Mouse (Mus musculus): ENCODE measurements around the gene Nadk.

The Nadk gene

GRCm38 (mm10) chr4:155589356-155589755 is 27.2 kb downstream of the Nadk start:
- POLR2A ChIA-PET: interaction anchor here in 2 of 4 experiments (0.6 to 3.4 kb wide), 12 partner anchors 9 to 213 kb away, joined by 3 to 20 read pairs (median 3); partner anchors contain the start of gene Slc35e2 (in 1 of the 2)

GRCm38 (mm10) chr4:155591012-155591719 is 29.0 kb downstream of the Nadk start:
- ChIA-PET CTCF (interaction anchor here in 3 of 4 experiments (0.6 to 1.2 kb wide), 3 partner anchors 11 to 123 kb away, joined by 3 to 5 read pairs (median 3); no protein-coding TSS in a partner anchor), POLR2A (interaction anchor here in 2 of 4 experiments (0.9 to 3.4 kb wide), 6 partner anchors 8 to 100 kb away, joined by 3 to 20 read pairs (median 3); partner anchors contain the start of genes Gnb1 (in 1 of the 2) and Slc35e2 (in 1 of the 2))

More at GRCm38 (mm10) chr4:155589356-155589755, 27.2 kb downstream of the Nadk start:
- CTCF ChIA-PET: interaction anchor here in 3 of 4 experiments (1.0 to 1.2 kb wide), 3 partner anchors 9 kb away, joined by 3 to 4 read pairs (median 3); no protein-coding TSS in a partner anchor

- CTCF ChIA-PET: interaction anchor here in 1 of 4 experiments (1.5 kb wide), 1 partner anchor 112 kb away, joined by 4 read pairs; no protein-coding TSS in a partner anchor
- POLR2A ChIA-PET: interaction anchor here in 2 of 4 experiments (1.0 kb wide), 3 partner anchors 10 to 61 kb away, joined by 3 read pairs; no protein-coding TSS in a partner anchor
These were observed 31.6 kb downstream of the Nadk start for GRCm38 (mm10) chr4:155593780-155594179.

- CTCF ChIA-PET: interaction anchor here in 2 of 4 experiments (0.6 to 1.6 kb wide), 3 partner anchors 16 to 115 kb away, joined by 3 to 5 read pairs (median 4); no protein-coding TSS in a partner anchor
- POLR2A ChIA-PET: interaction anchor here in 2 of 4 experiments (0.6 to 1.6 kb wide), 6 partner anchors 8 to 188 kb away, joined by 3 to 5 read pairs (median 3); no protein-coding TSS in a partner anchor
These were observed 33.6 kb downstream of the Nadk start for GRCm38 (mm10) chr4:155595777-155596176.

- POLR2A ChIA-PET: interaction anchor here in 2 of 4 experiments (0.6 to 1.6 kb wide), 9 partner anchors 9 to 567 kb away, joined by 3 to 5 read pairs (median 3); no protein-coding TSS in a partner anchor
- CTCF ChIA-PET: interaction anchor here in 2 of 4 experiments (1.4 to 1.6 kb wide), 2 partner anchors 16 to 17 kb away, joined by 4 to 5 read pairs; no protein-coding TSS in a partner anchor
These were observed 34.4 kb downstream of the Nadk start for GRCm38 (mm10) chr4:155596606-155597005.

GRCm38 (mm10) chr4:155598536-155598935 is 36.4 kb downstream of the Nadk start:
- POLR2A ChIA-PET: interaction anchor here in 3 of 4 experiments (0.7 to 2.5 kb wide), 21 partner anchors 8 to 177 kb away, joined by 3 to 20 read pairs (median 4); partner anchors contain the start of genes Cdk11b (in 1 of the 3), Mib2 (in 1 of the 3) and Vwa1 (in 1 of the 3)
- CTCF ChIA-PET: interaction anchor here in 2 of 4 experiments (0.5 to 0.8 kb wide), 4 partner anchors 8 to 215 kb away, joined by 3 to 4 read pairs (median 3); no protein-coding TSS in a partner anchor

GRCm38 (mm10) chr4:155599901-155600825 is 38.0 kb downstream of the Nadk start:
- POLR2A ChIA-PET: interaction anchor here in 3 of 4 experiments (0.6 to 2.5 kb wide), 22 partner anchors 9 to 224 kb away, joined by 3 to 20 read pairs (median 4); partner anchors contain the start of genes Cdk11b (in 1 of the 3), Mib2 (in 1 of the 3), Ssu72 (in 1 of the 3) and Tmem52 (in 1 of the 3)
- CTCF ChIA-PET: no interaction called here

GRCm38 (mm10) chr4:155601091-155601996 is 39.2 kb downstream of the Nadk start, which contains the start of gene Slc35e2:
TSS of gene Slc35e2 (plus strand) at chr4:155601416.
- ChIA-PET POLR2A (interaction anchor here (0.5 to 1.8 kb wide), 53 partner anchors 8 to 665 kb away, joined by 3 to 10 read pairs (median 4); partner anchors contain the start of genes Mib2 (in 2 of the 4), Cdk11b (in 1 of the 4), Gm10563 (in 1 of the 4) and Ssu72 (in 1 of the 4)), CTCF (interaction anchor here in 3 of 4 experiments (0.6 to 1.3 kb wide), 3 partner anchors 120 to 583 kb away, joined by 3 to 5 read pairs (median 3); no protein-coding TSS in a partner anchor)

- POLR2A ChIA-PET: interaction anchor here (0.5 to 1.8 kb wide), 38 partner anchors 10 to 666 kb away, joined by 3 to 10 read pairs (median 4); partner anchors contain the start of genes Mib2 (in 2 of the 4), Cdk11b (in 1 of the 4) and Gm10563 (in 1 of the 4)
- CTCF ChIA-PET: interaction anchor here in 3 of 4 experiments (0.6 to 1.3 kb wide), 3 partner anchors 120 to 582 kb away, joined by 3 to 5 read pairs (median 3); no protein-coding TSS in a partner anchor
These were observed 39.8 kb downstream of the Nadk start for GRCm38 (mm10) chr4:155601997-155602456.

- ChIA-PET POLR2A (no interaction called here), CTCF (no interaction called here)
These were observed 40.6 kb downstream of the Nadk start for GRCm38 (mm10) chr4:155602753-155603152.

- CTCF ChIA-PET: no interaction called here
- POLR2A ChIA-PET: interaction anchor here in 3 of 4 experiments (0.6 to 2.2 kb wide), 15 partner anchors 9 to 152 kb away, joined by 3 to 9 read pairs (median 3); partner anchors contain the start of genes Cdk11b (in 1 of the 3) and Mmp23 (in 1 of the 3)
These were observed 41.6 kb downstream of the Nadk start for GRCm38 (mm10) chr4:155603801-155604200.

- CTCF ChIA-PET: no interaction called here
- POLR2A ChIA-PET: interaction anchor here in 1 of 4 experiments (0.6 to 2.2 kb wide), 11 partner anchors 12 to 115 kb away, joined by 3 to 9 read pairs (median 3); partner anchors contain the start of genes Mib2 and Mmp23
These were observed 43.0 kb downstream of the Nadk start for GRCm38 (mm10) chr4:155605132-155605531.

- CTCF ChIA-PET: interaction anchor here in 3 of 4 experiments (0.6 to 0.7 kb wide), 3 partner anchors 8 to 29 kb away, joined by 3 to 5 read pairs (median 4); no protein-coding TSS in a partner anchor
- POLR2A ChIA-PET: interaction anchor here in 2 of 4 experiments (0.6 to 1.7 kb wide), 6 partner anchors 8 to 102 kb away, joined by 3 to 4 read pairs (median 3); partner anchors contain the start of gene Cdk11b (in 1 of the 2)
These were observed 44.6 kb downstream of the Nadk start for GRCm38 (mm10) chr4:155606825-155607224.

GRCm38 (mm10) chr4:155611860-155612259 is 49.7 kb downstream of the Nadk start:
- CTCF ChIA-PET: interaction anchor here in 1 of 4 experiments (0.7 kb wide), 1 partner anchor 130 kb away, joined by 3 read pairs; no protein-coding TSS in a partner anchor
- POLR2A ChIA-PET: interaction anchor here in 2 of 4 experiments (0.8 to 1.9 kb wide), 5 partner anchors 10 to 57 kb away, joined by 3 to 5 read pairs (median 4); partner anchors contain the start of genes Cdk11b (in 1 of the 2) and Mib2 (in 1 of the 2)

GRCm38 (mm10) chr4:155613264-155613663 is 51.1 kb downstream of the Nadk start:
- ChIA-PET CTCF (no interaction called here), POLR2A (interaction anchor here in 2 of 4 experiments (1.0 to 1.9 kb wide), 6 partner anchors 11 to 117 kb away, joined by 3 to 5 read pairs (median 4); partner anchors contain the start of gene Cdk11b (in 1 of the 2))

- POLR2A ChIA-PET: no interaction called here
- CTCF ChIA-PET: no interaction called here
These were observed 56.1 kb downstream of the Nadk start for GRCm38 (mm10) chr4:155618321-155618720.
